Mouse (Mus musculus) brain, adult 2 months (tissue): ENCODE results near the gene Klhl26.
"Not testable (repeated sequence)": the region's sequence is repeated elsewhere in the genome, so short reads cannot be mapped to it uniquely, and the experiment has no call there.

Source experiments
- DNase-seq: peaks from one replicate; pipeline ENCODE4 v3.0.0; 2011; ENCODE audit warnings: low read depth, low spot score

Klhl26 gene

DNA sequence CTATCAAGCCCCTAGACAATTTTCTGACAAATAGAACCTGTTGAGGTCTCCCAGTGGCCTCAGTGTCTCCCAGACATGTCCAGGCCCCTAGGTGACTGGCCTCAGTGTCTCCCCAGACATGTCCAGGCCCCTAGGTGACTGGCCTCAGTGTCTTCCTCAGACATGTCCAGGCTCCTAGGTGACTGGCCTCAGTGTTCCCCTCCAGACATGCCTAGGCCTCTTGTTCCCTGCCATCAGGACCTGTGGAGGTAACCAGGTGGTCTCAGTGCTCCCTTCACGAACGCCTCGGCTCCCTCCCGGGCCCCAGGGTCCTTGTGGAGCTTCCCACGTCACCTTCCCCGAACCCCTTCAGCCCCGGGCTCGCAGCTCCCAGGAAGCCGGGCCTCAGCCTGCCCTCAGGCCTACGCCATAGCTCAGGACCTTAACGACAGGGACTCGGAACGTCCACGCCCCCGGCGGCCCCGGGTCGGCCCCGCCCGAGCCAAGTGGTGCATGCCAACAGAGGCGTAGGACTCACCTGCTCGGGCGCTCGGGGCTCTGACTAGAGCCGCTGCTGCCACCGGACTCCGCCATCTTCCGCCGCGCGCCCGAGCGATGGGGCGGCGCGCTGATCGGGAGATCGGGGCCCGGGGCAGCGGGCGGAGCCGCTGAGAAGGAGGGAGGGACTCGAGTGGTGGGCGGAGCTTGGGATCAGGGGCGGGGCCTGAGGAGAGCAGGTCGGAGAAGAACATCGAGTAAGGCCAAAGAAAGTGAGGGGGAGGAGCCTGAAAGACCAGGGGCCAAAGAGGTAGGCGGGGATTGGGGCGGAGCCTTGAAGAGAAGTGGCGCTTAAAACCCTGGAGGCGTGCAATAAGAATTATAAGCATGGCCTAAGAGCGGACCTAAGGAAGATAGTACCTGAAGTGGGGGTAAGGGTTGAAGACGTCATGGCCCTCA is at the start of gene Klhl26:
Gene Klhl26, minus strand, starts transcription at position 636 of the 936 bp plus-strand sequence.
- peak; percentile 96 for DNase-seq

DNA sequence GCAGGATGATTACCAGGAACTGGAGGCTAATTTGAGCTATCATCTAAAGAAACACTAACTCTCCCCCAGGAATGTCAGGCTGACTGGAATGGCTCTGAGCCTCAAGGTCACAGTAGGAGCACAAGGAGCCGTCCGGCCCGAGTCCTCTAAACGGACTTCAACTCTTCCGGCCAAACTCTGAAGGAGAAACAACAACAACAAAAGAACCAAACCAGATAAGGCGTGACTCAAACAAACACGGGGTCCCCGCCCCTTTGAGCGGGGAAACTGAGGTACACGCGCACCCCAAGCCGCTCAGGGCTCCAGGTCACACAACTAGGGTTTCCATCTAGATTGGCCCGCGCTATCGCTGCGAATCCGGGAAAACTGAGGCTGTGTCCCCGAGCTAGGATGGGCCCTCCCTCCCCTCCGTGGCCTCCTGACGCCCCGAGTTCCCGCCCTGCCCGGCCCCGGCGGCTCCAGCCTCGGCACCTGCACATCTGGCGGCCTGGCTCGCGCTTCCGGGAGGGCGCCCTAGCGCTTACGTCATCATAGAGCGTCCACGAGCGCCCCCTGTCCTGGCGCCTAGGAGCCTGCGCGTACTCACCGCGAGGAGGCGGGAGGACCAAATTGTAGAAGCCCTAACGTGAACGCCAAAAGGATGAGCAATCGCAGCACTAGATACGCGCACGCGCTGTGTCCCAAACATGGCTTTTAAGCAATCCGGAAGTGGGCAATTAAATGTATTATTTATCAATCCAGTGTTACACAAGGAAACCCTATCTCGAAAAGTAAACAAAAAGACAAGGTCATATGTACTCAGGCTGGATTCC is 46.0 kb upstream of the Klhl26 start:
- peak; percentile 99 for DNase-seq

DNA sequence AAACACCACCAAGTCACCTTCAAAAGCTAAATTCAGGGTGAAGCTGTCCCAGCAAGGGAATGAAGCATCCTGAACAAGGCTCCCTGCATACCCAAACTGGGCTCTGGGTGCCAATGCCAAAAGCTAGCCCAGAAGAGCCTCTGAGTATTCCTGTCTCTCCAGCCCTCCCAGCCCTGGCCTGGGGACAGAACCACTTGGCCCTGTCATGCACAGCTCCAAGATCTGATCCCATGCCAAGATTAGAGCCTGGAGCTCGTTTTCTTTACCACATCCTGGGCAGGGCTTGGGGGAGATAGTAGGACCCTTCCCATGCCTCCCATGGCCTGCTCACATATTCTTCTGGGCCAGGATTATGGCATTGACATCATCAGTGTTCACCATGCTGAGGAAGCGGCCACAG is 42.8 kb upstream of the Klhl26 start:
- DNase-seq = no peak

DNA sequence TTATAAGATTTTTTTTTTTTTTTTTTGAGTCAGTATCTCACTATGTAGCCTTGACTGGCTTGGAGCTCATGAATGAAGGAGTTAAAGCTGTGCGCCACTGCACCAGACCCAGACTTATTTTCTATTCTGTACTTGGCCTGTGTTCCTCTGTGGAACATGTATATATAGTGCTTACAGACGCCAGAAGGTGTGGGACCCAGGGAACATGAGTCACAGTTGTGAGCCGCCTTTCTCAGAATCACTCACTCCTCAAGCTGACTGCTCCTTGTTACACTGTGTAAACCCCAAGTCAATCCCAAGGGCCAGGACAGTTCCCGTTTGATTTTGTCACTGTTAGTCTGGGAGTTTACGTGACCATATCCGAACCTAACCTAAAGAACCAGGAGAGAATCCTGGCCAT is 42.3 kb upstream of the Klhl26 start:
- peak; percentile 76 for DNase-seq

DNA sequence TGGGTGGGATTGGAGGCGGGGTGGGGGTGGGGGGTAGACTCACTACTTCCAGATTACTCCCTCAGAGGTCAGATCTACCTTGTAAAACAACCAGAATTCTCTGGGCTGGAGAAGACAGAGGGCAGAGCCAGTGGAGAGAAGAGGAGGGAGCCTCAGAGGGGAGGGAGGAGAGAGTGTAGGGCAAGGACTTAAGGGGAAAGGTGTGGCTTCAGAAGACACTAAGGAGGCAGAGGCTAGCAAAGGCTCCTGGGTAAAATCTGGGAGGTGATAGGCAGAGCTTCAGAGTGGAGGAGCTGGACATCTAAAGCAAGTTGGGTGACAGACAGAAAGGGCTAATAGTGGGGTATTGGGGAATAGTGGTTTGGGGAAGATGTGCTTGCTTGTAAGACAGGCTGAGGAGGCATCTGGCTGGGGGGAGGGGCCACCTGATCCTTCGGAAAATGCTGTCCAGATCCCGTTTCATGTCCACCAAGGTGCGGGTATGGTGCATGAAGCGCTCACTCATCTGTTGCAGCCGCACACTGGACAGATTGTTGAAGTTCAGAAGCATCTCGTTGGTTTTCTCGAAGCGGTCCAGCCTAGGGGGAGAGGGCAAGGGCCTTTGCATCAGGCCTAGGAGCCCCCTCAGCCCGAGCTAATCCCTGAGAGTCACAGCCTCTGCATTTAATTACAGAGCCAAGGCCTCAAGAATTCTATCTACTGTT is 41.3 kb upstream of the Klhl26 start:
- DNase-seq = no peak

DNA sequence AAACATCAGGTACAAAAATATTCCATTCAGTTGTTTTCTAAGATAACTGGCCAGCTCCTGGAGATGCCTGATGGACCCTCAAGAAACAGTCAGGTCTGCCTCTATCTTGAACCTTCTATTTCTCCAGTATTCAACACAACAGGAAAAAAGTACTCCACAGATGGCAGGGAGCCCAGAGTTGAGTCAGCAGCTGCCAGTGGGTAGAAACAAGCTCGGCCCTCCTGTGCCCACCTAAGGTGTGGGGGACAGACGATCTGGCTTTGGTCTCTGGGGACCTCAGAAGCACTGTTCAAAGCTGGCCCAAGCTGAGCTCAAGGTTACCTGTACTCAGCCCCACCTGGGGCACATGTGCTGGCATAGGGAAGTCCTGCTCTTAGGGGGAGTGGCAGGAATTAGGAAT is 36.7 kb upstream of the Klhl26 start:
- peak; percentile 78 for DNase-seq

DNA sequence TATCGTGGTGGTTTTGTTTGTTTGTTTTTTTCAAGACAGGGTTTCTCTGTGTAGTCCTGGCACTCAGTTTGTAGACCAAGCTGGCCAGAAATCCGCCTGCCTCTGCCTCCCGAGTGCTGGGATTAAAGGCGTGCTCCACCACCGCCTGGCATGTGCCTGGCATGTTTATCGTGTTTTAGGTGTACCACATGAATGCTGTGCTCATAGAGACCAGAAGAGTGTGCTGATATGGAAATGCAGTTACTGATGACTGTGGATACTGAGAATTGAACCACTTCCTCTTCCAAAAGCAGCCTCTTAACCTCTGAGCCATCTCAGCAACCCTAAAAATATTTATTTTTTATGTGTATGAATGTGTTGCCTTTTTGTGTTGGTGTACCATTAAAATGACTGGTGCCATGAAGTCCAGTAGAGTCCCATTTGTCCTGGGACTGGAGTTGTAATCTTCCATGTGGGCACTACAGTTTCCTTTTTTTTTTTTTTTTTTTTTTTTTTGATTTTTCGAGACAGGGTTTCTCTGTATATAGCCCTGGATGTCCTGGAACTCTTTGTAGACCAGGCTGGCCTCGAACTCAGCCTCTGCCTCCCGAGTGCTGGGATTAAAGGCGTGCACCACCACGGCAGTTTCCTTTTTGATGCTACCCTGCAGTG is 35.6 kb upstream of the Klhl26 start:
- DNase-seq = no peak

DNA sequence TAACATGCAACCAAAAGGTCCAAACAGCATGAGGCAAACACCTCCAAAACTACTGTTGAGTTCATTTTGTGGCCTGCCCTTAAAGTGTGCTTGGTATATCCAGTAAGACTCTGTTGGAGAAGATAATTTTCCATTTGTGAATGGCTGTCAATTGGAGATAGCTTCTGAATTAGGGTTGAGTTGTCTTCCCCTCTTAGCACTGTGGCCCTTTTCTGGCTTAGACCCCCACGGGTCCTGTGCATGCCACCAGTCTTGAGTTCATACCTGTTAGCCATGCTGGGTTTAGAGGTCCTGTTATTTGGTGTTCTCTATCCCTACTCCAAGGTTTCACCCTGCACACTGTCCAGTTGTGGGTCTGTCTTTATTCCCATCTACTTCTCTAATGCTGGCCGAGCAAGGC is 35.0 kb upstream of the Klhl26 start:
- DNase-seq = no peak

DNA sequence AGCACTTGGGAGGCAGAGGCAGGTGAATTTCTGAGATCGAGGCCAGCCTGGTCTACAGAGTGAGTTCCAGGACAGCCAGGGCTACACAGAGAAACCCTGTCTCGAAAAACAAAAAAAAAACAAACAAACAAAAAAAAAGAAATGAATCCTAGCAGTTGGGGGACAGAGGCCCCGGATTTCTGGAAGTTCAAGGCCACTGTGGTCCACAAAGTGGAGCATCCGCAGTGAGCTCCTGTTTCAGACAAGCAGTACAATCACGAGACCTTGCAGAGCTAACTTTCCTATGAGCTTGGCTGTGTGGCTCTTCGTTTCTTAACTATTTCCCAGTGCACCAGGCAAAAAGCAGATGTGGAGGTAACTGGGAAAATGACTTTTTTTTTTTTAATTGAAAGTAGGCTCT is 34.4 kb upstream of the Klhl26 start:
- not testable (repeated sequence) for DNase-seq

DNA sequence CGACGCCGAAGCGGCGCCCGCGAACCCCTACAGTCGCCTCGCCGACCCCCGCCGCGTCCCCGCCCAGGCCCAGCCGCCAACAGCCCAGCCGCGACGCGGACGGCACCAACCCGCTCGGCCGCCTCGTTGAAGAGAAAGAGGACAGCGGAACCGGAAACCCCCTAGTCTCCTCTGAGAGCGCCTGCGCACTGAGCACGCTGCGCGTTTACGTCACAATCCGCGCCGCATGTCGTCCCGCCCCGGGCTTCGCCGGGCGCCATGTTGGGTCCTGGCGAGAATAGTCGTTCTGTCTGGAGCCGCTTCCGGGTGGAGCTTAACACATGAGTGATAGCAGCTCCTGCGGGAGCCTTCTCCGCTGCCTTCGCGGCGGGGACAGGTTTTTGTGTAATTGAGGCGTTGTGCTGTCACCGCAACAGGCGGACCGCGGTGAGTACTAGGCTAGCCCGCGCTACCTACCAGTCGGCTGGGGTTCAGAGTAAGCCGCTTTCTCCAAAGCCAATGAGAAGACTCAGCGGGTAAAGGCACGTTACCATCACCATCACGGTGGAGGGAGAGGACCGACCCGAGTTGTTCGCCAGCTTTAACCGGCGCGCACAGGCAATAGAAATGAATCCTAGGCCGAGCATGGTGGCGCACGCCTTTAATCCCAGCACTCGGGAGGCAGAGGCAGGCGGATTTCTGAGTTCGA is 33.6 kb upstream of the Klhl26 start, which contains the start of gene Uba52:
Gene Uba52, minus strand, starts transcription at position 574 of the 688 bp plus-strand sequence.
- peak; percentile 99 for DNase-seq

DNA sequence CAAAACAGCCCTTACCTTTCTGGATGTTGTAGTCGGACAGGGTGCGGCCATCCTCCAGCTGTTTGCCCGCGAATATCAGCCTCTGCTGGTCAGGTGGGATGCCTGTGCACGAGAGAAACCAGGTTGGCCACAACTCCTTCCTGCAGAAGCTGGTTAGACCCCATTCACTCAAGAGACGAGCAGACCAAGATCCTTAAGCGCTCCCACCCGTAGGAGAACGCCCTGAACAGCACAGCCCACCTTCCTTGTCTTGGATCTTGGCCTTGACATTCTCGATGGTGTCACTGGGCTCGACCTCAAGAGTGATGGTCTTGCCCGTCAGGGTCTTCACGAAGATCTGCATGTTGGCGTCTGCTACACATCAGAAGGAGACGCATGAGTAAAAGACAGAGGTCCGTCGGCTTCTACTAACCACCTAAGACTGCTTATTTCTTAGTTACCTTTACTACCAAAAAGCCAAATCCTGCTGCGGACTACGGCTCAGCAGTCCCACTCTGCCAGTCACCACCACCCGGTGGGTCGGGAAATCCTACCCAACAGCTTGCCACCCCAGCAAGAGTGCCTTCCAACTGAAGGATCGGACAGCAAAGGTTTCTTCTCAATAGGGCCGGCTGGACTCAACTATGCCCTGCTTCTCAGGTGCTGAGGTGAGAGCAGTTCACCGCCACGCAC is 32.6 kb upstream of the Klhl26 start:
- DNase-seq = no peak

DNA sequence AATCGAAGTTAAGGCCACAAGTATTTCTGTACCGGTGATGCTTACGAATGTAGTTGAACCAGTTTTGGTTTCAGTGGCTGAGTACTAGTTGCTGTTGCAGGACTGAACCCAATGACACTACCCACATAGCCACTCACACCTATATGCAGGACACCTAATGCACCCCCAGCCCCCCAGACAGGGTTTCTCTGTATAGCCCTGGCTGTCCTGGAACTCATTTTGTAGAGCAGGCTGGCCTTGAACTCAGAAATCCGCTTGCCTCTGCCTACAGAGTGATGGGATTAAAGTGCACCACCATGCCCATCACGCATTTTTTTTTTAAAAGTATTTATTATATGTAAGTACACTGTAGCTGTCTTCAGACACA is 30.2 kb upstream of the Klhl26 start:
- no peak for DNase-seq

DNA sequence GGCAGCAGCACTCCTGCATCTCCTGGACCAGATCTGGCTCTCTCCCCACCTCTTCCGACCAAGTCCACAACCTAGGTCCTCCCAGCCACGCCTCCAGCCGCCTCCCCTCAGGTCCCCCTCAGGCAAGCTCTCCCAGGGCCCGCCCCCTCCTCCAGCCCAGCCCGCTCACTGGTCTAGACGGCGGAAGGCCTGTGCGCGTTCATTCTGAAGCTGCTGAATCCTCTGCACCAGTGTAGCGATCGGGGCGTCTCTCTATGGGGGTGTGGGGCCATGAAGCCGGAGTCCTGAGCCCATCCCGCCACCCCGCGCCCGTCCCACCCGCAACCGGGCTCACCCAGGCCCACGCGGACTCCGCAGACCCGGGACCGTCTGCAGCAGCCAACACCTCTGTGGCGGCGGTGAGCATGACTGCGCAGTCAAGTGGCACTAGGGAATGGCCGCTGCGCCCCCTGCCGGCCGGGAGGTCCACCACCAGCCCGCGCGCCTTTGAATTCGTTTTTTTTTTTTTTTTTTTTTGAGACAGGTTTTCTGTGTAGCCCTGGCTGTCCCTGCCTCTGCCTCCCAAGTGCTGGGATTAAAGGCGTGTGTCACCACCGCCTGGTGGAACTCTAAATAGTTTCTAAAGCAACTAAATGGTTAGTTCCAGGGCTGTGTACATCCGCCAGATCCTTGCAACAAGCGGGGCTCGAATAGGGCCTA is 29.7 kb upstream of the Klhl26 start, which contains the start of gene Rex1bd:
Gene Rex1bd, minus strand, starts transcription at position 425 of the 699 bp plus-strand sequence.
- DNase-seq = peak; percentile 97

DNA sequence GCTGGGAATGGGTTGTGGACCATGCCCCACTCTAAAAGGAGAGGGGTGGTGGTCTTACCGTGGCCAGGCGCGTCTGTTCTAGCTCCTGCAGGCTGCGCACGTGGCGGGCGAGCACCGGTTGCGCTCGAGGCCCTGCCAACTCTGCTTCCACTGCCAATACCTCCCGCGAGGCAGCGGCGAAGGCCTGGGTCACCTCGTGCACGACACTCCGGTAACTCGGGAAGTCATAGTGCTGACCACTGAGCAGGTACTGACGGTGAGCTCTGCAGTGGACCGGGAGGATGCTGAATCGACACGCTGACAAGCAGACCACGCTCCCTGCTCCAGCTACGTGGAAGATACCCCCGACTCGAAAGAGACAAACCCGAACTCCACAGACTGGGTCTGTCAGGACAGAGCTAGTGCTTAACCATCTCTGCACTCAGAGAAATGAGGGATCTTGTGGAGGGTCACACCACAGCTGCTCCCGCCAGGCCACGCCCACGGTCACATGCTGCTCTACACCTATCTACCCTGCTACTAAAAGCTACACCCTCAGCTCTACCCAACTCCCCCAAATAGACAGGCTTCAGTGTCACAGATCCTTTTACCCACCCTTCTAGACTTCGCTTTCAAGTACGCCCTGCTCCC is 29.0 kb upstream of the Klhl26 start:
- no peak for DNase-seq

DNA sequence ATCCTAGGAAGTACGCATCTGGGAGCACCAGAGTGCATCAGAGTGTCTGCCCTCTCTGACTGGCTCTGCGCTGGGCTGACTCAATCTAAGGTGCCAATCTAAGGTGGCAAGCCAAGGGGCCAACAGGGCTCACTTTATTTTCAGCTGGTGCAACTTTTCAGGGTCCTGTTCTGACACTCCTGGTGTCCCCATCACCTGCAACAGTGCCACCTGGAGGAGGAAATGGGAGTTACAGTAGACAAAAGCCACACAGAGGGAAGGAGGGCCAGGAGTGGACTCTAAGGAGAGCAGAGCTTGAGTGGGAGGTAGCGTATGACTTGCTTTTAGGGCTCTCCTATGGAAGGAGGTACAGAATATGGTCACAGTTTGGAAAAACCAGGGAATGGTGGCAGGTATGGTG is 28.1 kb upstream of the Klhl26 start:
- DNase-seq = peak; percentile 87

DNA sequence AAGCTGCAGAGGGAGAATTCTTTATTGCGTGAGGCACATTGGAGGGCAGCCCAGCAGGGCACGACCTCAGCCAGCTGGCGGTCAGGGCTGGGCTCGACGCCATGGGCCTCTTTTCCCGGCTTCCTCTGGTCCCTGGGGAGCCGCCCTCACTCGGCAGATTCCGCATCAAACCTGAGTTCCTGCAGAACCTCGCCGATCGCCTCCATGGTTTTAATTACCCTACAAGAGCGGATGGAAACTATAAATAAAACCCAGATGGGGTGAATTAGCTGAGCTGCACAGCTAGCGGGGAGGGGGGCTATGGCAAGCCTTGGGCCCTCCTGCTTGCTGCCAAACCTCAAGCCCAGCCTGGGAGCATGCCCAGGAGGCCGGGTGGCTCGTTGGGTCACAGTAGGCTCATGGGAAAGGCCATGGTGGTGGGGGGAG is 27.5 kb upstream of the Klhl26 start:
- DNase-seq = peak; percentile 55

DNA sequence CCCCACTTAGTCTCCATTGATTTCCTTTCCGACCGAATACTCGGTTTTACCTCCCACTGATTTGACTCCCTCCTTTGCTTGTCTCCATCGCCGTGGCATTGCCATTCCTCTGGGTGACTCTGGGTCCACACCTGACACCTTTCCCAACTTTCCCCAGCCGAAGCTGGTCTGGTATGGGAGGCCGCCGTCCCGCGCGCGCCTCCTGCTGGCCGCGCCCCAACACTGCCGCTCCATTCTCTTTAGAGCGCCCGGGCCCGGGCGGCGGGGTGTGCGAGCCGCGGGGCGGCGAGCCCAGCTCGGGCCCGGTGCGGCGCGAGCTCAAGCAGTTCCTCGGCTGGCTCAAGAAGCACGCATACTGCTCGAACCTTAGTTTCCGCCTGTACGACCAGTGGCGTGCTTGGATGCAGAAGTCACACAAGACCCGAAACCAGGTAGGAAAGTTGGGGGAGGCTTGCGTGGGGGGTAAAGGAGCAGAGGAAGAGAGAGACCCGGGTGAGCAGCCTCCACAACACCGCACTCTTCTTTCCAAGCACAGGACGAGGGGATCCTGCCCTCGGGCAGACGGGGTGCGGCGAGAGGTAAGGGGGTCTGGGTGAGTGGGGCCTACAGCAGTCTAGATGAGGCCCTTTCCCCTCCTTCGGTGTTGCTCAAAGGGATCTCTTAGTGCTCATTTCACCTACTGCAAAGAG is 26.4 kb upstream of the Klhl26 start:
- peak; percentile 69 for DNase-seq

DNA sequence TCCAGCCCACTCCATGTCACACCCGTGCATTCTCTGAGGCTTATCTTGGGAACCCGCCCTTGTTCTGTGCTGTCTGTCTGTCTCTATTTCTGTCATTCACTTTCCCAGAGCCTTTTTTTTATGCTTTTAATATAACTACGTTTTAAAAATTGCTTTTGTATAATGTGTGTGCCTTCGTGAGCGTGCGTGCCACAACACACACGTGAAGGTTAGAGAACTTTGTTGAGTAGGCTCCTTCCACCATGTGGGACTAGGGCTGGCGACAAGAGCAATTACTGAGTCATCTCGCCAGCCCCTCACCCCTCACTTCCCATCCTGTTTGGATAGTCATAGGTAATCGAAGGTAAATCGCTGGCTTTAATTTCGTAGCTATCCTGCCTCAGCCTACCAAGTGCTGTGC is 25.8 kb upstream of the Klhl26 start:
- DNase-seq = no peak
